Mouse (Mus musculus) kidney, postnatal 25 days (tissue): ENCODE data around the gene Hist1h2af.
A peak's percentile ranks its signal among the peaks of the same experiment; 100 is the strongest.

ENCODE experiments used
- DNase-seq, 2 experiments: peaks; one replicate each; pipeline ENCODE4 v3.0.0; 2021; ENCODE audit warnings: mixed read lengths in 2 of 2

Gene Hist1h2af

DNA sequence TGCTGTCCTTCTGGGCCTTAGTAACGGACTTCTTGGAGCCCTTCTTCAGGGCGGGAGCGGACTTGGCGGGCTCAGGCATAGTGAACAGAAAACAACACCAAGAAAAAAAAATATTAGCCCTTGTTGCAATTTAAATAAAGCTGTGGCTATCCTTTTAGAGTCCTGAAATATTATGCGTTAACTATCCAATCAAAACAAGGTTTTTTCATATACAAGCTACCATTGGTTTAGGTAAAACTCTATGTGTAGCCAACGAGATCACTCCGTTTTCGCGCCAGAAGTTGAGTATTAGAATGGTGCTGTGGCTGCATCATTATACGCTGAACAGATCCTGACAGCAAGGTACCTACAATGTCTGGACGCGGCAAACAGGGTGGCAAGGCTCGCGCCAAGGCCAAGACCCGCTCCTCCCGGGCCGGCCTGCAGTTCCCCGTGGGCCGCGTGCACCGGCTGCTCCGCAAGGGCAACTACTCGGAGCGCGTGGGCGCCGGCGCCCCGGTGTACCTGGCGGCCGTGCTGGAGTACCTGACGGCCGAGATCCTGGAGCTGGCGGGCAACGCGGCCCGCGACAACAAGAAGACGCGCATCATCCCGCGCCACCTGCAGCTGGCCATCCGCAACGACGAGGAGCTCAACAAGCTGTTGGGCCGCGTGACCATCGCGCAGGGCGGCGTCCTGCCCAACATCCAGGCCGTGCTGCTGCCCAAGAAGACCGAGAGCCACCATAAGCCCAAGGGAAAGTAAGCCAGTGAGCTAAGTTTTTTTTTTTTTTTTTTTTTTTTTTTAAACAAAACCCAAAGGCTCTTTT is at the start of gene Hist1h2af:
Gene Hist1h2af, plus strand, starts transcription at position 347 of the 808 bp plus-strand sequence.
- DNase-seq: peak; percentile 69 to 84

- no peak for DNase-seq
These were observed 48.4 kb upstream of the Hist1h2af start for GRCm38 (mm10) chr13:23485271-23485670.

DNA sequence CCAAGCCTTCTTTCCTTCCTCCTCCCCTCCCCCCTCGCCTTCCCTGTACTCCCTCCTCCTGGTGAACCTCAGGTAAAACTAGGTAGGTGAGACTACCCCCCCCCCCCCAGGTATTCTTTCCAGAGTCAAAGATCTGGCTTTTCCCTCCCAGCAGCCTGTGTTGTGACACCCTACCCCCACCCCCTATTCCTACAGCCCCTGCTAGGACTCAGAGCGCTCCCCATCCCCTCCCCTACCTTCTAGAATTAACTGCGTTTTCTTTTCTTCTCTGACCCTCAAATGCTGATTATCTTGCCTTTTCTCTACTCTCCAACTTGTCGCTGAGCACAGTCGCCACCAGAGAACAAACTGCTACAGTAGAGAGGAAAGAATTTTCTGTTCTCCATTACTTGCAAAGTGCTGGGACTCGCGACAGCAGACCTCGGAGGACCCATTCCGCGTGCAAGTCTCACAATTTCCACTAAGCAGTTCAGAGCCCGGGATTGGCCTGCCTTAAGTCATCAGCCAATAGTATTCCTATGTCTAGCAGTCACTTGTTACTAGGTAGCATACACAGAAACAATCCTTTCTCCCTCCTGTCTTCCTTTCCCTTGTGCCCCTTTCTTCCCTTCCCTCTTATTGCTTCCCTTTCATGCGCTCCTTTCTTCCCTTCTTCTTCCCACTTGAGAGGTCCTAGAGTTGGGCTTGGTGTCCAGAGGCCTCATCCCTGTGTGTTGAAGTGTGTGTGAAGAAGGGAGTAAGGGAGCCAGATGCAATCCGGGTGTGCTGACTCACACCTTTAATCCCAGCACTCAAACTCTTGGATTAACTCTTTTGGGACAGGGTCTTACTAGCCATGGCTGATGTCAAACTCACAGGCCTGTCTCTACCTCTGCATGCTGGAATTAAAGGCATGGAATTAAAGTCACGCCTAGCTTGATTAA is 45.0 kb upstream of the Hist1h2af start, which contains the start of gene Btn2a2:
Gene Btn2a2, minus strand, starts transcription at position 458 of the 923 bp plus-strand sequence.
- peak; percentile 60 to 80 for DNase-seq

- DNase-seq: no peak
These were observed 42.8 kb upstream of the Hist1h2af start for GRCm38 (mm10) chr13:23490863-23491262.

GRCm38 (mm10) chr13:23491263-23491662 is 42.4 kb upstream of the Hist1h2af start:
- DNase-seq: no peak

DNA sequence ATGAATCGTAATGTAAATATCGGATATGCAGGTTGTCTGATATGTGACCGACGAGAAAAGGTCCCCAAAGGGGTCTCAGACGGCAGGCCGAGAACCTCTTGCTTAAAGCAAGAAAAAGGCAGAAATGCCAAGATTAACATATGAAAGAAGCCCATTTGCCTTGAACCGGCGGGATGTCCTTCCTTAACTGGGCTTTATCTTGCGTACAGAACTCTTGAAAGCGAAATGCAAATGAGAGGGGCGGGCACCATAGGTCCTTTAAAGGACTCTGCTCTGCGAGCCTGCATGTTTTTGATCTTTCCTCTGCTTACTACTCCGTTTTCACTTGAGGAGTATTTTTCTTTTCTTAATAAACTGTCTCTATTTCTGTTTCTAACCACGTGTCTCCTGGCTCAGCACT is 41.7 kb upstream of the Hist1h2af start:
- DNase-seq: no peak

GRCm38 (mm10) chr13:23495526-23495925 is 38.2 kb upstream of the Hist1h2af start:
- no peak for DNase-seq

DNA sequence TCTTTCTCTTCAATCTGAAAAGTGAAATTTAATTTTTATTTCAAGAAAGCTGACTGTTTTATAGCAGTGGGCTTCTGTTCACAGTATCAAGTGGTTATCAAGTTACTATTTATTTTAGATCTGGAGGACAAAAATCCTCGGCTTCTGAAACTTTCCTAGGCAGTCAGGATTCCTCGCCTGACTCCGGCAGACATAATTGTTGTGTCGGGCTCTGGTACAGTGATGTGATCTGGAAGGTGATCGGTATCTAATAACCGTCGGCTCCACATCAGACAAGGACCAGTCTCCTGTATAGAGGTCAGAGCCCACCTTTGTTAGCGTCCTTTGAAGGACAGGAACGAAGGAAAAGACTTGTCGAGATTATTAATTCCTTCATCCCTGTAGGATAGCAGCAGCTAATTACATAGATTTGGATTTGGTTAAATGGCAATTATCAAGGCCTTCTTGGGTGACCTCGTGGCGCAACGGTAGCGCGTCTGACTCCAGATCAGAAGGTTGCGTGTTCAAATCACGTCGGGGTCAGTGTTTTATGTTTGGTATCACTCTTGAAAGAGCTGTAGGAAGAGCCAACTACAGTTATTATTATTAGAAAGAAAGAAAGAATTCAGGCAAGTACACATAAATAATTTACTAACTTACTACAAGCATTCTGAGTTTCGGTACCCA is 35.9 kb upstream of the Hist1h2af start:
- DNase-seq: no peak

GRCm38 (mm10) chr13:23498653-23499052 is 35.1 kb upstream of the Hist1h2af start:
- DNase-seq: no peak

DNA sequence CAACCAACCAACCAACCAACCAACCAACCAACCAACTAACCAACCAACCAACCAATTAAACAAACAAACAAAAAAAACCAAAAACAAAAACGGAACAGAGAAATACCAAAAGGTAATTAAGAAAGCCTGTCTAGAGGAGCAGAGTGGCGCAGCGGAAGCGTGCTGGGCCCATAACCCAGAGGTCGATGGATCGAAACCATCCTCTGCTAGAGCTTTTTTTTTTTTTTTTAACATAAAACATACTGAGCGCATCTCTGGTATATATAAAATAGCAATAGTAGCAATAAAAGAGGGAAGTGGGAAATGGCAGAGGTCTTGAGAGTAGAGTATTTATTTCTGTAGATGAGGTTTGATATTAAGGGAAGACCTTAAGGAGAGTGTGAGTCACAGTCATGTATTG is 33.8 kb upstream of the Hist1h2af start:
- no peak for DNase-seq

DNA sequence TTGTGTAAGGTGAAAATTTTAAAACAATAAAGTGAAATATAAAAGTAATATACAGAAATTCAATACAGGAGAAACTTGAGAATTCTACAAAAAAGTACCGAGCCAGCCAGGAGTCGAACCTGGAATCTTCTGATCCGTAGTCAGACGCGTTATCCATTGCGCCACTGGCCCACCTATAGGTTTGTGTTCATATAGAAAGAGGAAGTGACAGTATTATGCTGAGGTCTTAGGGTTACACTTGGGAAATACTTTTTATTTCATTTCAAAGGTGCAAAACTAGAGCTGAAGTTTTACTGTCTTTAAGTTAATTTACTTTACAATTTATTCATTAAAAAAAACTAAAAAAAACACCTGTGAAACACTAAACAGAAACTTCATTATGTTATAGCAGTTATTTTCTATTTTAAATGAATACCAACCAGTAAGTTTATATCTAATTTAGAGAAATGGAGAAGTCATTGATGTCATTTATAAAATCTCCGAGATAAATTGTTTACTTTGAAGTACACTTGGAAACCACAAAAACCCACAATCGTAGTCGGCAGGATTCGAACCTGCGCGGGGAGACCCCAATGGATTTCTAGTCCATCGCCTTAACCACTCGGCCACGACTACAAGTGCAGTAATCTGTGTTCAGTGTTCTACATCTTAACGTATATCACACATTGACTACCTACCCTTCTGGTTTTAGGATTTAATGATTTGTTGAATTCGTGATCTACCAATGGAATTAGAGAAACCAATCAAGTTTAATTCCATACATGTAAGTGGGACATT is 33.1 kb upstream of the Hist1h2af start:
- peak in 1 of 2 experiments; percentile 20 for DNase-seq

DNA sequence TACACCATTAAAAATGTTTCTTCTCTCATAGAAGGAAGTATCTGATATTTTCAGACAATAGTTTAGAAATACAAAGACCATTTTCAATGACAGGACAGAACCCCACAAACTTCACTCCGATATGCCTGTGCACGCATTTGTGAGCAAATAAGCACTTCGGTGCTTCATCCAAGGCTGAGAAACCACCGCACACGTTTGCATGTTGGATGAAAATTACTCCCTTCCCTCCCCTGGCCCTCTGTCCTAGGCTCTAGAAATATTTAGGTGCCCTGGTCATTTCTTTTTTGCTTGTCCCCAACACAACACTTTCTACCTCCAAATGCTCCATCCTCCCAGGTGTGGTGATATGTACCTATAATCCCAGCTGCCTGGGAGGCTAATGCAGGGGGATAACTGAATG is 32.2 kb upstream of the Hist1h2af start:
- no peak for DNase-seq

DNA sequence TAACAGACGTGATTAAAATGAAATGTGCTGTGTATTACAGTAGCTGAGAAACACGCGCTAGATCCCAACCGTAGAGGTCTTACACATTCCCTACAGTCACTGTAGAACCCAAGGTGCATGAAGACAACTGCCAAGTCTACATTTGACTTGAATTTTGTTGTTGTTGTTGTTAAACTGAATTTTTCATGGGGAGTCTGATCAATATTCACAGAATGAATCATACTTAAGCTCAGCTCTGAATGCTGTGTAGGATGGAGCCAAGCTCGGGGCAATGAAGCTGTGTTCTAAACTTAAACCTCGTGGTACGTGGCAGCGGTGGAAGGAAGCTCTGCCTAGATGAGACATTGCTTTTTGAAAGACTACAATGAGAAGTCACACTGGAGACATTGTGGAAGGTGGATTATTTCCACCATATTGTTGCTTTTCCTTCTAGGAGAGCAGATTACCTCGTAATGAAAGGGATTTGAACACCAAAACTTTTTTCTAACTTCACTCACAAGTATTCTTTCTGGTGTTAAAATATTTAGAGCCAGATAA is 31.6 kb upstream of the Hist1h2af start:
- no peak for DNase-seq

DNA sequence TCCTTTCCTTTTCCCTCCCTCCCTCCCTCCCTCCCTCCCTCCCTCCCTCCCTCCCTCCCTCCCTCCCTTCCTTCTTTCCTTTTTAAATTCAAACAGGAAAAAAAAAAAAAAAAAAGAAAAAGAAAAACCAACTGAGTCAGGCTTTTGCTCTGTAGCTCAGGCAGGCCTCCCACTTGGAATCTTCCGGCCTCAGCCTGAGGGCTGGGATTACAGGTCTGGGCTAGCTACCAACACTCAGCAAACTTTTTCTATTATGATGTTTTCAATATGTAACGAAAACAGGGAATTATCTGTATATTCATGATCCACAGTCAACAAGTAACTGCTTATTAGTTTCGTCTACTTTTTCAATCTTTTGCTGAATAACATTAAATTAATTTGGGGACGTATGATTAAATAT is 30.8 kb upstream of the Hist1h2af start:
- no peak for DNase-seq

GRCm38 (mm10) chr13:23503797-23504196 is 29.9 kb upstream of the Hist1h2af start:
- DNase-seq: peak in 1 of 2 experiments; percentile 37

DNA sequence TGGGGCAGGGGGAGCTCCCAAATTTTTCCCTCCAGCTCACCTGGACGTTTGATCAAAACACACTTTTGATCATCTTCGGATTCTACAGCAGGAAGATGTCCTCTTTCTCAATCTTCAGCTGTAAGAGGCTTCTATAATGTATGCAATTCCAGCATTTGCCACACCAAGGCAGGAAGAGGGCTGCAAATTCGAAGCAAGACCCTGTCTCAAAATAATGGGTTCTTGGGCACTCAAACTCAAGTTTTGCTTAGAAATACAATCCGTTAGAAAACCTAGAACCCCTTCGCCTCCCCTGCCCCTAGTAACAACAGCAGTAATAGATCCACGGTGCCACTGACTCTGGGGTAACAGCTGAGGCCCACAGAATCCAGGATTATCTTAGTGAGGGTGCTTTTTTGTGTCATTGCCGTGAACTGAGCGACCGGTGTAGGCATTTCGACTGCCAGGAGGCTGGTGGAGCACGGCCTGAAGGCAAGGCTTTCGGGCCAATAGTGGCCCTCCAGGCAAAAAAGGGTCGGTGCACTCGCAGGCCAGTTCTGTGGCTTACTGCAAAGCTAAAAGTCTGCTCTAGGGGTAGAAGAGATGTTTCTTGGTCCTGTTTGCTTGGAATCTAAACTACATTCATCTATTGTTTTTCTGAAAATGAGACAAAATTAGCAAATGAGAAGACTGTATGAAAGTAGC is 27.9 kb upstream of the Hist1h2af start:
- DNase-seq: no peak

- no peak for DNase-seq
These were observed 27.4 kb upstream of the Hist1h2af start for GRCm38 (mm10) chr13:23506351-23506750.

DNA sequence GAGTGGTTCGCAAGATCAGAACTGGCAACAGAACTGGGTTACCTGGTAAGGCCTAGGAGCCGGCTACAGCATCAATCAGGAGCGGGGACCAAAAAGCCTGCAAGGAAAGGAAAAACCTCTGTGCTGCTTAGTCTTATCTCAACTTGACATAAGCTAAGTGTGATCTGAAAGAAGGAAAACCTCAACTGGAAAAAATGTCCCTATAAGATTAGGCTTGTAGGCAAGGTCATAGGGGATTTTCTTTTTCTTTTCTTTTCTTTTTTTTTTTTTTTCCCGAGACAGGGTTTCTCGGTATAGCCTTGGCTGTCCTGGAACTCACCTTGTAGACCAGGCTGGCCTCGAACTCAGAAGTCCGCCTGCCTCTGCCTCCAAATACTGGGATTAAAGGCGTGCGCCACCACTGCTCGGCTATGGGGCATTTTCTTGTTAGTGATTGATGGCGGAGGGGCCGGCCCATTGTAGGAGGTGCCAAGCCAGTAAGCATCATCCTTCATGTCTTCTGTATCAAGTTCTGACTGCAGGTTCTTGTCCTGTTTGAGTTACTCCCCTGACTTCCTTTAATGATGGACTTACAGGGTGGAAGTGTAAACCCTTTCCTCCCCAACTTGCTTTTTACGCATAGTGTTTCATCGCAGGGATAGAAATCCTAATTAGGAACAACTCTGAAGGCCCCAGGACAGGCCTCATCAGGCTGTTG is 26.7 kb upstream of the Hist1h2af start:
- DNase-seq: no peak

DNA sequence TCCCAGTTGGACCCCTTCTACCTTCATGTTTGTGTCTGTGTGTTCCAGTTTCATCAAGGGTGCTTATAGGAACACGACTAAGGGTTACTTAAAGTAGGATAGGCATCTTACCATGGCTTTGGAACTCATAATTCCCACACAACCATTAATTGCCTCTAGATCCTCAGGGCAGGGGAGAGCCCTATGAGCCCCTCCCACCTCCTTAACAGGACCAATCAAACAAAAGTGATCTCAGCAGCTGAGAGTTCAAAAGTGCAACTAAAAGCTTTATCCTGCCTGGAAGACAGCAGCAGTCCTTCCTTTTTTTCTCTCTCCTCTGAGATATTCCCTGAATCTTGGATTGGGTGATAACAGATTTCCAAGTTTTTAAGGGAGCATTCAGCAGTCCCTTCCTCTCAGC is 23.6 kb upstream of the Hist1h2af start:
- no peak for DNase-seq

DNA sequence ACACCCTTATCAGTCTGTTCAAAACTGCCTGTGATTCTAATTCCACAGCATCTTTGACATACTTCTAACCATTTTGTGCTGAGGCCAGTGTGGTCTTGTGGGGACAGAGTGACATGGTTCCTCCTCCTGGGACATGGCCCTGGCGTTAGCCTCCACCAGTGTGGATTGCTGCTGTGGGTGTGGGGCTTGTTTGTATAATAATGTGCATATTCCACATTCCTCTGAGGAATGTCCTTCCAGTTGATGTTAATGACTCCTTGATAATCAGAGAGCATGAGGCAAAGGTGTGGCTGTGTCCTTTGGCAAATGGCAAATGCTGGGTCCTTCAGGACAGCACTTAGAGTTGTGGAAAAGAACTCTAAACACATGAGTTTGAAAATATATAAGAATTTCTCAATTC is 20.2 kb upstream of the Hist1h2af start:
- no peak for DNase-seq

DNA sequence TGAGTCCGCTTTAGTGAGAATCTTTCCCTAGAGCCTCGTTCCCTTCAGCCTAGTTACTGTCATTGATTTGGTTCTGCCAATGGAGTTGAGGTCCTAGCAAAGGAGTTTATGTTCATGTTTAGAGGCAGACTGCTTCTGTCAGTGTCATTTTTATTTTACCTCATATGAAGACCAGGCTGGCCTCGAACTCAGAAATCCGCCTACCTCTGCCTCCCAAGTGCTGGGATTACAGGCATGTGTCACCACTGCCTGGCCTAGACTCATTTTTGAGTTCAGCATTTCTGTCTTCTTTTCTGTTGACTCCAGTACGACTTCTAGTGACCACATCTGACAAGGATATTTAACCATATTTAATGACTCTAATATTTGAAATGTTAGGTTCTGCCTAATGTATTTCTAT is 18.4 kb upstream of the Hist1h2af start:
- DNase-seq: no peak
